Mouse (Mus musculus) CD4-positive naive resting alpha-beta T cell, adult 57 days (primary cell): Measurements from ENCODE around the gene Gm13691. TPM values are rescaled to one million over a fixed set of nuclear protein-coding genes. Genes with fewer than 3 reads are reported as not detected.

Experiments used
- total RNA-seq: library from RNA; stranded (reverse); gene quantifications from one replicate; pipeline ENCODE4 v1.2.4, GENCODE M21; 2023

Gene Gm13691
- total RNA-seq: 3.6 TPM

GRCm38 (mm10) chr2:83990253-83990652 is at the start of gene Gm13691:
TSS of gene Gm13691 (plus strand) at chr2:83990553.

GRCm38 (mm10) chr2:83940931-83941361 is 49.4 kb upstream of the Gm13691 start, which contains the start of gene Zswim2:
TSS of gene Zswim2 (minus strand) at chr2:83941228.

DNA sequence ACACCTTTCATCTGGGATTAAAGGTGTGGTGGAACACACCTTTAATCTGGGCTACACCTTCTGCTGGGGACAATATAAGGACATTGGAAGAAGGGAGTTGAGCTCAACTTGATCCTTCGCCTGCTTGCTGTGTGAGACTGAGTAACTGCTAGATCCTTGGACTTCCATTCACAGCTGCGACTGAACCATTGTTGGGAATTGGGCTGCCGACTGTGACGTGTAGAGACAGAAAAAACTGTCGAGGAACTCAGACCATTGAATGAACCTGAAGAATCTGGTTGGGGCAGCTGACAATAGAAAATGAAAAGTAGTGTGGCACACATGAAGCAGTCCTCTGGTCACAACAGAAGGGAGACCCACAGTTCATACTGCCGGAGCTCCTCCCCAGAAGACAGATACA is 35.0 kb upstream of the Gm13691 start, which contains the start of gene Gm13698:
Gene Gm13698, plus strand, starts transcription at position 301 of the 400 bp plus-strand sequence.

DNA sequence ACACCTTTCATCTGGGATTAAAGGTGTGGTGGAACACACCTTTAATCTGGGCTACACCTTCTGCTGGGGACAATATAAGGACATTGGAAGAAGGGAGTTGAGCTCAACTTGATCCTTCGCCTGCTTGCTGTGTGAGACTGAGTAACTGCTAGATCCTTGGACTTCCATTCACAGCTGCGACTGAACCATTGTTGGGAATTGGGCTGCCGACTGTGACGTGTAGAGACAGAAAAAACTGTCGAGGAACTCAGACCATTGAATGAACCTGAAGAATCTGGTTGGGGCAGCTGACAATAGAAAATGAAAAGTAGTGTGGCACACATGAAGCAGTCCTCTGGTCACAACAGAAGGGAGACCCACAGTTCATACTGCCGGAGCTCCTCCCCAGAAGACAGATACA is 29.1 kb upstream of the Gm13691 start, which contains the start of gene Gm13693:
Gene Gm13693, plus strand, starts transcription at position 301 of the 400 bp plus-strand sequence.

DNA sequence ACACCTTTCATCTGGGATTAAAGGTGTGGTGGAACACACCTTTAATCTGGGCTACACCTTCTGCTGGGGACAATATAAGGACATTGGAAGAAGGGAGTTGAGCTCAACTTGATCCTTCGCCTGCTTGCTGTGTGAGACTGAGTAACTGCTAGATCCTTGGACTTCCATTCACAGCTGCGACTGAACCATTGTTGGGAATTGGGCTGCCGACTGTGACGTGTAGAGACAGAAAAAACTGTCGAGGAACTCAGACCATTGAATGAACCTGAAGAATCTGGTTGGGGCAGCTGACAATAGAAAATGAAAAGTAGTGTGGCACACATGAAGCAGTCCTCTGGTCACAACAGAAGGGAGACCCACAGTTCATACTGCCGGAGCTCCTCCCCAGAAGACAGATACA is 23.3 kb upstream of the Gm13691 start, which contains the start of gene Gm13695:
Gene Gm13695, plus strand, starts transcription at position 301 of the 400 bp plus-strand sequence.

GRCm38 (mm10) chr2:83972823-83973222 is 17.5 kb upstream of the Gm13691 start, which contains the start of gene Gm13696:
TSS of gene Gm13696 (plus strand) at chr2:83973123.

GRCm38 (mm10) chr2:83978633-83979032 is 11.7 kb upstream of the Gm13691 start, which contains the start of gene Gm13694:
TSS of gene Gm13694 (plus strand) at chr2:83978933.

DNA sequence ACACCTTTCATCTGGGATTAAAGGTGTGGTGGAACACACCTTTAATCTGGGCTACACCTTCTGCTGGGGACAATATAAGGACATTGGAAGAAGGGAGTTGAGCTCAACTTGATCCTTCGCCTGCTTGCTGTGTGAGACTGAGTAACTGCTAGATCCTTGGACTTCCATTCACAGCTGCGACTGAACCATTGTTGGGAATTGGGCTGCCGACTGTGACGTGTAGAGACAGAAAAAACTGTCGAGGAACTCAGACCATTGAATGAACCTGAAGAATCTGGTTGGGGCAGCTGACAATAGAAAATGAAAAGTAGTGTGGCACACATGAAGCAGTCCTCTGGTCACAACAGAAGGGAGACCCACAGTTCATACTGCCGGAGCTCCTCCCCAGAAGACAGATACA is 5.9 kb upstream of the Gm13691 start, which contains the start of gene Gm13697:
Gene Gm13697, plus strand, starts transcription at position 301 of the 400 bp plus-strand sequence.

Other genes with a start within 250 kb of the Gm13691 start
- 1.6 TPM for gene Fam171b, start 177.9 kb upstream of the Gm13691 start, total RNA-seq
- gene Zswim2, start 49.3 kb upstream of the Gm13691 start, total RNA-seq: not detected
- 3.6 TPM for gene Gm13698, start 34.9 kb upstream of the Gm13691 start, total RNA-seq
- gene Gm13693, start 29.1 kb upstream of the Gm13691 start, total RNA-seq: 3.6 TPM
- gene Gm13695, start 23.2 kb upstream of the Gm13691 start, total RNA-seq: not detected
- 3.6 TPM for gene Gm13696, start 17.4 kb upstream of the Gm13691 start, total RNA-seq
- 3.6 TPM for gene Gm13694, start 11.6 kb upstream of the Gm13691 start, total RNA-seq
- gene Gm13697, start 5.8 kb upstream of the Gm13691 start, total RNA-seq: 3.6 TPM